17 mouse cellular contexts compared by ENCODE assay signal in genomic region chr6:114238892-114239644, GRCm38 (mm10). TPM values are rescaled to one million over a fixed set of nuclear protein-coding genes. Genes with fewer than 3 reads are reported as not detected.
A peak's percentile ranks its signal among the peaks of the same experiment; 100 is the strongest.
DNase-seq lines count a peak whose midpoint lies in the region; ATAC-seq and TF ChIP-seq lines count a peak whose summit lies in the region.
"Had no signal": no experiment of that assay in that cellular context is flagged by ENCODE, and none has a peak within 500 bp of the region (broad histone marks: within the 10 kb centered on the region; RNA-seq: fewer than 3 reads in every experiment).

No protein-coding gene starts in this region.

- 42% methylated on average over 3 of the region's 6 CpGs for WGBS in stomach, embryonic 14.5 days
- 24% methylated on average over 5 of the region's 6 CpGs for WGBS in stomach, postnatal 0 days
- WGBS in hindbrain, embryonic 12.5 days = 19% methylated on average over 5 of the region's 6 CpGs
- 17% methylated on average over 6 of the region's 6 CpGs for WGBS in midbrain, embryonic 15.5 days

- TF ChIP-seq CTCF in stomach, postnatal 0 days (IDR thresholded peaks at IDR 0.05; ENCODE audit: low read depth) = no peak

- H3K9ac ChIP-seq in stomach, embryonic 14.5 days (replicated peaks; ENCODE audit: low read depth, low read length) = no peak overlapping the region
- H3K9ac ChIP-seq in stomach, postnatal 0 days (ENCODE audit: low read length) = no peak overlapping the region
- no peak overlapping the region; the same call in 1 of the 2 replicates for H3K9ac ChIP-seq in hindbrain, embryonic 12.5 days
- no peak overlapping the region for H3K9ac ChIP-seq in midbrain, embryonic 15.5 days
- H3K9ac ChIP-seq: liver, embryonic 15.5 days had no signal

- no peak for TF ChIP-seq EP300 in stomach, postnatal 0 days (optimal IDR thresholded peaks at IDR 0.05)

- ATAC-seq in stomach, embryonic 14.5 days (ENCODE audit: insufficient number of reproducible peaks, insufficient read depth, low FRiP score, low read depth) = peak; percentile 23; the same call in 1 of the 2 replicates
- ATAC-seq in stomach, postnatal 0 days (ENCODE audit: low FRiP score, low TSS enrichment) = no peak
- ATAC-seq in hindbrain, embryonic 12.5 days (ENCODE audit: low FRiP score) = peak; percentile 79
- ATAC-seq in midbrain, embryonic 15.5 days (replicated peaks) = peak; percentile 78
- ATAC-seq: intestine, postnatal 0 days had no signal

- H3K4me3 ChIP-seq in stomach, embryonic 14.5 days (ENCODE audit: low read depth, low read length) = no peak overlapping the region
- H3K4me3 ChIP-seq in stomach, postnatal 0 days (ENCODE audit: low read depth, low read length) = no peak overlapping the region
- H3K4me3 ChIP-seq in hindbrain, embryonic 12.5 days = no peak overlapping the region
- H3K4me3 ChIP-seq in midbrain, embryonic 15.5 days = no peak overlapping the region
- H3K4me3 ChIP-seq: erythroblast, embryonic 14.5 days; liver, embryonic 15.5 days had no signal

- H3K36me3 ChIP-seq in stomach, embryonic 14.5 days (ENCODE audit: control insufficient read depth, insufficient read depth, low read length) = no peaks in the 10 kb centered on the region
- H3K36me3 ChIP-seq in stomach, postnatal 0 days (ENCODE audit: control insufficient read depth, insufficient read depth, low read length) = no peaks in the 10 kb centered on the region
- no peaks in the 10 kb centered on the region for H3K36me3 ChIP-seq in hindbrain, embryonic 12.5 days
- no peaks in the 10 kb centered on the region for H3K36me3 ChIP-seq in midbrain, embryonic 15.5 days (replicated peaks)
- H3K36me3 ChIP-seq: G1E; liver, embryonic 15.5 days had no signal

- H3K9me3 ChIP-seq in stomach, embryonic 14.5 days (ENCODE audit: control insufficient read depth, low read depth, low read length) = no peaks in the 10 kb centered on the region
- H3K9me3 ChIP-seq in stomach, postnatal 0 days (ENCODE audit: control insufficient read depth, low read length) = no peaks in the 10 kb centered on the region
- H3K9me3 ChIP-seq in hindbrain, embryonic 12.5 days (replicated peaks) = no peaks in the 10 kb centered on the region
- no peaks in the 10 kb centered on the region for H3K9me3 ChIP-seq in midbrain, embryonic 15.5 days
- H3K9me3 ChIP-seq: liver, embryonic 15.5 days had no signal

- no peaks in the 10 kb centered on the region for H3K4me1 ChIP-seq in stomach, embryonic 14.5 days (ENCODE audit: control insufficient read depth, insufficient read depth, low read length)
- H3K4me1 ChIP-seq in stomach, postnatal 0 days (replicated peaks; ENCODE audit: control insufficient read depth, insufficient read depth) = no peaks in the 10 kb centered on the region
- peaks cover 17% of the 10 kb centered on the region for H3K4me1 ChIP-seq in hindbrain, embryonic 12.5 days
- peaks cover 20% of the 10 kb centered on the region for H3K4me1 ChIP-seq in midbrain, embryonic 15.5 days
- H3K4me1 ChIP-seq: liver, embryonic 15.5 days had no signal

- H3K27me3 ChIP-seq in stomach, embryonic 14.5 days (ENCODE audit: control insufficient read depth, insufficient read depth, low read length) = no peaks in the 10 kb centered on the region
- no peaks in the 10 kb centered on the region for H3K27me3 ChIP-seq in stomach, postnatal 0 days (ENCODE audit: control insufficient read depth, insufficient read depth, low read length)
- H3K27me3 ChIP-seq in hindbrain, embryonic 12.5 days = peaks cover 16% of the 10 kb centered on the region
- no peaks in the 10 kb centered on the region for H3K27me3 ChIP-seq in midbrain, embryonic 15.5 days (replicated peaks)
- H3K27me3 ChIP-seq: liver, embryonic 15.5 days had no signal

- no peak overlapping the region for H3K27ac ChIP-seq in stomach, embryonic 14.5 days (ENCODE audit: low read length)
- H3K27ac ChIP-seq in stomach, postnatal 0 days (replicated peaks) = no peak overlapping the region
- H3K27ac ChIP-seq in hindbrain, embryonic 12.5 days = peak overlapping the region; percentile 55
- H3K27ac ChIP-seq in midbrain, embryonic 15.5 days = peak overlapping the region; percentile 62
- H3K27ac ChIP-seq: liver, embryonic 15.5 days; macrophage had no signal

- DNase-seq in stomach, postnatal 0 days (ENCODE audit: low spot score) = no peak
- DNase-seq in spleen, postnatal 4 days (ENCODE audit: low spot score in 2 of 2) = no peak
- DNase-seq in left cerebral cortex, adult 18-20 months (ENCODE audit: low spot score in 2 of 2) = no peak
- no peak for DNase-seq in lung, postnatal 10 days
- no peak for DNase-seq in natural killer cell, adult 2 months (ENCODE audit: low spot score in 2 of 2)
- DNase-seq: B cell, adult 2 months; cerebellum, postnatal 14 days; gastrocnemius, postnatal 14 days had no signal

- no peak overlapping the region for H3K4me2 ChIP-seq in stomach, embryonic 14.5 days (replicated peaks; ENCODE audit: low read depth, low read length)
- H3K4me2 ChIP-seq in stomach, postnatal 0 days (replicated peaks; ENCODE audit: low read depth) = no peak overlapping the region
- H3K4me2 ChIP-seq in hindbrain, embryonic 12.5 days (replicated peaks) = no peak overlapping the region
- no peak overlapping the region for H3K4me2 ChIP-seq in midbrain, embryonic 15.5 days
- H3K4me2 ChIP-seq: liver, embryonic 15.5 days had no signal

RNA-seq across cellular contexts. Expression of gene Slc6a1, which starts 43.4 kb away (rescaled TPM):
- polyA plus RNA-seq in stomach, embryonic 14.5 days (2014; fragmentation: Nextera tagmentation; extraction: Ambion mirVana) = not detected in 2 replicates
- 0.07 TPM in 1 of 2 replicates, not detected in the other for polyA plus RNA-seq in stomach, postnatal 0 days (2015; fragmentation: Nextera tagmentation; extraction: Ambion mirVana)
- 47.1 and 47.6 TPM in 2 replicates for polyA plus RNA-seq in hindbrain, embryonic 12.5 days (2016; fragmentation: Nextera tagmentation; extraction: Ambion mirVana)
- 145 and 155 TPM in 2 replicates for polyA plus RNA-seq in midbrain, embryonic 15.5 days (2015; fragmentation: Nextera tagmentation; extraction: Ambion mirVana)
- total RNA-seq in left cerebral cortex, adult 18-20 months (2021) = 100 to 1,000 TPM; 288 to 289 TPM
- polyA plus RNA-seq: erythroblast, embryonic 14.5 days; G1E; heart, postnatal 0 days; intestine, postnatal 0 days; macrophage had no signal

Comparison
In these comparisons a context has a peak if more than half of its experiments do, and no peak if none do; other contexts are left out.
1. H3K27ac ChIP-seq: peak in hindbrain, embryonic 12.5 days (single experiment) and midbrain, embryonic 15.5 days (single experiment); none in stomach, embryonic 14.5 days (single experiment) and stomach, postnatal 0 days (single experiment).
2. RNA of gene Slc6a1, which starts 43.4 kb away (polyA plus RNA-seq): 145 to 155 TPM in midbrain, embryonic 15.5 days and 47.1 to 47.6 TPM in hindbrain, embryonic 12.5 days; 0.07 TPM in stomach, postnatal 0 days and not detected in stomach, embryonic 14.5 days; every median in the first group is over 10 times any median in the second.